Mouse (Mus musculus): ENCODE measurements around the gene Pvr. TPM values are rescaled to one million over a fixed set of nuclear protein-coding genes. Genes with fewer than 3 reads are reported as not detected.

Pvr gene
- polyA plus RNA-seq (2017; shearing (Covaris generic)) = 38.7 TPM

GRCm38 (mm10) chr7:19920506-19921261 lies at the start of gene Pvr:
Gene Pvr, minus strand, starts transcription at chr7:19921160.

DNA sequence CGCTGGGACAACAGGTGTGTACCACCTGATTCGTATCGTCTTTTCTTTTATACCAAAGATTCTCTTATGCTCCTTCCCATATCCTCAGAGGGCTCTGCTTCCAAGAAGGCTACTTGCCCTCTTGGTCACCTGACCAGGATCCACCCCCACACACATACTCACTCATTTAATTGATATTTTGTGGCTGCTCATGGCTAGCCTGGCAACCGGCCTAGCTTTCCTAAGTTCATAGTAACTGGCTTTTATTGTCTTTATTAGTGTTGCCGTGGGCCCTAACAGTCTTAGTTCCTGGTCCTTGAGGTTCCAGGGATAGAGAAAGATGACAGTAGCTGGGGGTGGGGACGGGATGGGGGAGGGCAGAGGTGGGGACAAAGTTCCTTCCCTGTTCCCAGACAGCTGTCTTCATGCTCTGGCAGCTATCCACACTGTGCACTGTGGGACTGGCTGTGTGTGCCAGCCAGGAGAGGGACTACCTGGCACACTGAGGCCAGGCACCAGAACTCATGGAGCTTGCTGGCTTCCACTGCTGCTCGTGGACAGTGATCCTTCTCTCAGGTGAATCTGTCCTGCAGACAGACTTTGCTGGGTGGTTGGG lies 44.1 kb upstream of the Pvr start, which contains the start of gene Ceacam20:
Ceacam20 (plus strand) TSS at position 428 of the 595 bp plus-strand sequence.

GRCm38 (mm10) chr7:19950589-19950988 lies 29.6 kb upstream of the Pvr start, which contains the start of gene Igsf23:
Gene Igsf23, minus strand, starts transcription at chr7:19950756.

GRCm38 (mm10) chr7:19887849-19888248 lies 33.1 kb downstream of the Pvr start, which contains the start of gene Ceacam19:
Gene Ceacam19, minus strand, starts transcription at chr7:19887965.

DNA sequence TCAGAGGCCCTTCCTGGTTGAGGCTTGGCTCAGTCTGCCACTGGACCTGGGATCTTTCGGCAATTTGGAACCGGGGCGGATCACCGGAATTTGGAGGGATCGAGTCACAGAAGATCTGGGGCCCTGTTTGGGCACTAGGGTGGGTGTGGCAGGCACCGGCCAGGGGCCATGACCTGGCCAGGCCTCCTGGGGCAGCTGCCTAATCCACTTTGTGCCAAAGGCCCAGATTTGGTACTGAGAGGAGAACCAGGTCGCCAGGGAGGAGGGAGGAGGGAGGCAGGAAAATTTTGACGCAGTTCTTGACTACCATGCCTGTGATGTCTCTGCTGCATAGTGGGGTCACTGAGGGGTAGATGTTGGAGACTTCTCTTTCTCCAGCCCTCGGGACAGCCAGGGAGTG lies 59.8 kb downstream of the Pvr start, which contains the start of gene Ceacam16:
Ceacam16 (minus strand) TSS at position 101 of the 400 bp plus-strand sequence.

Other genes starting within 250 kb of the Pvr start
- gene Apoc2, start 243.2 kb downstream of the Pvr start, polyA plus RNA-seq (2017; shearing (Covaris generic)) = not detected
- gene Gm44805, start 239.7 kb downstream of the Pvr start, polyA plus RNA-seq (2017; shearing (Covaris generic)) = not detected
- gene Apoc4, start 239.7 kb downstream of the Pvr start, polyA plus RNA-seq (2017; shearing (Covaris generic)) = not detected
- 2.0 TPM for gene Apoc1, start 228.5 kb downstream of the Pvr start, polyA plus RNA-seq (2017; shearing (Covaris generic))
- gene Apoe, start 222.0 kb downstream of the Pvr start, polyA plus RNA-seq (2017; shearing (Covaris generic)) = 35.2 TPM
- gene Tomm40, start 205.7 kb downstream of the Pvr start, polyA plus RNA-seq (2017; shearing (Covaris generic)) = 22.8 TPM
- gene Nectin2, start 170.7 kb downstream of the Pvr start, polyA plus RNA-seq (2017; shearing (Covaris generic)) = 1.6 TPM
- 21.0 TPM for gene Bcam, start 150.1 kb downstream of the Pvr start, polyA plus RNA-seq (2017; shearing (Covaris generic))
- gene Cblc, start 124.4 kb downstream of the Pvr start, polyA plus RNA-seq (2017; shearing (Covaris generic)) = not detected
- gene Bcl3, start 98.4 kb downstream of the Pvr start, polyA plus RNA-seq (2017; shearing (Covaris generic)) = 16.0 TPM
- gene Gm19345, start 69.2 kb downstream of the Pvr start, polyA plus RNA-seq (2017; shearing (Covaris generic)) = not detected
- 0.52 TPM for gene Ceacam16, start 59.9 kb downstream of the Pvr start, polyA plus RNA-seq (2017; shearing (Covaris generic))
- gene Ceacam19, start 33.2 kb downstream of the Pvr start, polyA plus RNA-seq (2017; shearing (Covaris generic)) = not detected
- gene Igsf23, start 29.6 kb upstream of the Pvr start, polyA plus RNA-seq (2017; shearing (Covaris generic)) = 25.9 TPM
- gene Ceacam20, start 44.3 kb upstream of the Pvr start, polyA plus RNA-seq (2017; shearing (Covaris generic)) = not detected
- not detected for gene Nlrp9b, start 70.3 kb upstream of the Pvr start, polyA plus RNA-seq (2017; shearing (Covaris generic))
- gene Vmn1r91, start 178.5 kb upstream of the Pvr start, polyA plus RNA-seq (2017; shearing (Covaris generic)) = not detected
- gene Gm16442, start 201.4 kb upstream of the Pvr start, polyA plus RNA-seq (2017; shearing (Covaris generic)) = not detected
- gene Vmn1r93, start 217.9 kb upstream of the Pvr start, polyA plus RNA-seq (2017; shearing (Covaris generic)) = not detected
- not detected for gene Vmn1r94, start 247.2 kb upstream of the Pvr start, polyA plus RNA-seq (2017; shearing (Covaris generic))